Mouse (Mus musculus): ENCODE data around the gene Cul9. TPM values are rescaled to one million over a fixed set of nuclear protein-coding genes. Genes with fewer than 3 reads are reported as not detected.
A peak's percentile ranks its signal among the peaks of the same experiment; 100 is the strongest.

Gene Cul9
- total RNA-seq, 1 experiment from 2014 or later, result 32.5 TPM

DNA sequence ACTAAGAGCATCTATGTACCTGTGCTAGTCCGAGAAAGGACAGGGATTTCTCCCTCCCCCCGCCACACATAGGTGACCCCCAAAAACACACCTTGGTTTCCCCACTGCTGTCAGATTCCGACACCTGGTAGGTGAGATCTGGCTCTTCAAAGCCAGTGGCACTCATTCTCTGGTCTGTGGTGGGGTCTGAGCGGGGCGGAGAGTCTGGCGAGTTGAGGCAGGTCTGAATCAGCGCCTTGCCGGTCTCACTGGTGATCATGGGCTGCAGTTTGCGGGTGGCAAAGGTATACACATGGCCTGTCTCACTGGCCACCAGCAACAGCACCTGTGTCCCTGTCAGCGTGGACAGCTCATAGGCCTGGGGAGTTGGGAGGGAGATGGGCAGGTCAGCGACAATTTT lies 7.3 kb upstream of the Cul9 start:
- no peak for DNase-seq

DNA sequence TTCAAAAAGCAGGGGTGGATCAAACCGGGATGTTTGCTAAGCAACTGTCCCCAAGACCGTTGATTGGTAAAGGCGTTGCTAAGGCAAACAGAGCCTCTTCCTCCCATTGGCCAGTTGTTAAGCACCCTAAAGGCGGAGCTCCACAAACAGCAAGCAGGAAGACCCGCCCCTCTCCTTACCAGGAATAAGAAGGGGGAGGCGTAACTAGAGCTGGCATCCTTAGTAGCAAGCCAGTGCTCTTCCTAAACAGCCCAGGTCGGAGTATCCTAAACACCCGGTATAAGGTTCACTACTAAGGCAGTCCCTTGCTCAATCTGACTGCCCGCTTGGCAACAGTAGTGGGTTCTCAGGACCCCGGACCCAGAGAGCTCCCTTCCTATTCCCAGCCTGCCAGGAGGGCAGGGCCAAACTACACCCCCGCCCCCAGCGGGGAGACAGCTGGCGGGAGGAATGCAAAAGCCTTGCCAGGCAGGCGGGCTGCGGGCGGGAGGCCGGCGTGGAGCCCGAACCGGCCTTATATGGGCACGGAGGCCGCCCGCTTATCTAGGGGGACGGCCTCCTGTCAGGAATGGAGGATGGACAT lies 6.7 kb upstream of the Cul9 start:
- peak; percentile 88 for DNase-seq

DNA sequence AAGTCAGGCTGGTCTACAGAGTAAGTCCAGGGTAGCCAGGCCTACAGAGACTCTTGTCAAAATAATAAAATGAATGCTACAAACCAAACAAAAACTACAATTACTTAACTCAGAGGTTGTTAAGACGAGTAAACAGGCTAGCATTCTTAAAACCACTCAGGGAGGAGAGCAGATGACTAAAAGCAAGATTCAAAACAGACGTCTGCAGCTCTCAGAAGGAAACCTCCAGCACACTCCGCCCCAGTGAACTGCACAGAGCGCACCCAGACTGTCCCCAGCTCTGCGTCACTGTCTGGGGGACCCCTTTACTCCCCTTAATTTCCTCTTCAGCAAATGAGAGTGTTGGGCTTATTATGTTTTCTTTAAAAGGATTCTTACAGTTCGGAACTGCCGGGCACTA lies 6.0 kb upstream of the Cul9 start:
- DNase-seq, result no peak

DNA sequence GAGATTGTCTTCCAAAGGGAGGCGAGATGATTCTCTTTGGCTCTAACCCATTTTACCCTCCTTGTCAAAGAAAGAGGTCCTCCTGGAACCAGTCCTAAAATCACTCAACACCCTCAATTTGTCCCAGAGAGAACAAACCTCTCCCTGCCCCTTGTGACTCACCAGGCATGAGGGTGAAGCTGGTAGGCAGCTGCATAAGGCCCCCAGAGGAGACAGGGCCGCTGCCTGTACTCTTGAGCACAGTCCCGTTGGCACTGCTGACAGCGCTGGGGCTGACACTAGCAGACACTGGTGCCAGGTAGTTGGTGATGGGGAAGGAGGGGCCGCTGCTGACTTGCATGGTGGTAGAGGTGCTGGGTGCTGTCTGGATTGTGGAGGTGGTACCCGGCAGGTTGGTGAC lies 5.2 kb upstream of the Cul9 start:
- DNase-seq, result no peak

DNA sequence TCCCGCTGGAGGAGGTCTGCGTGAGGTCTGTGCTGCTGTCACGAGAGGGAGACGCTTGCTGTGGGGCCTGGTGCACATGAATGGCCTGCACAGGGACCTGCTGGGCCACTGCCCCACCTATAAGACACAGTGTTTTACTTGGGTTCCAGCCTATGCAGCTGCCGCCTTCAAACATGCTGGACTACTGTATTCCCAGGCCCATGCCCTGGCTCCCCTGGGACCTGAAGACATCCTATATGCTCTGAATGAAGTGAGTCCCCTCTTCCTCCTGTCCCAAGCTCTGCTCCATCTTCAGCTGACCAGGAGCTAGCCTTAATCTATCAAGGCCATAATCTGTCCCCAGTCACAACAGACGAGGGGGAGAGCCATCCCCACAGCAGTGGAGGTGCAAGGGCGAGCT lies 4.7 kb upstream of the Cul9 start:
- no peak for DNase-seq

DNA sequence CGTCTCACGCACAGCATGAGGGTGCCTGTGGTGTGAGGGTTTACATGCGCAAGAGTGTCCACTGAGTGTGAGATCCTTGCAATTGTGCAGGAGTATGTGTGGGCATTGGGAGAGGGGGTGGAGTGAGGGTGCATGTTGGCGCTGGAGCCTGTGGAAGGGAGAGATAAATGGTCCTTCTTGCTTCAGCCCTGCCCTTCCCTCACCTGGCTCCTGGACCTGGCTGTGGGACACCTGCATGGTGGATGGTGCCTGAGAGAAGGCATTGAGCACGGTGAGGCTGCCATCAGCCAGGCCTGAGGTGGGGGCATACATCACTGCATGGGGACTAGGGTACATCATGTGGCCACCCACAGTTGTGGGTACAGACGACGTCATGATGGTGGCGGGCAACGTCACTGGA lies 3.5 kb upstream of the Cul9 start:
- DNase-seq, result no peak

DNA sequence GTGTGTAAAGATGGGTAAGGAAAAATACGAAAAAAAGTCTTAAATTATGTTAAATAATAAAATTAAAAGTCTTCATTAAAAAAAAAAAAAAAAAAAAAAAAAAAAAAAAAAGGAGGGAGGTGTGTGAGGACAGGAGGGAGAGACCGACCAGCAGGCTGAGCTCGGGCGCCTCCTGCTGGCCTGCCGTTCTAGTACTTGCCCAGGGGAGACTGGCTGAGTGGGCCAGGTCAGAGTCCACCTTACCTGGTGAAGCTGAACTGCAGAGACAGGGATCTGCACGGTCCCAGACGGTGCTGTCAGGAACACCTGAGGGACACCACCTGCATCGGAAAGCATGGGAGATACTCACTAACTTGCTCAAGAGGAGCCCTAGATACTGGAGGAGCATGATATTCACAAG lies 3.0 kb upstream of the Cul9 start:
- peak; percentile 45 for DNase-seq

DNA sequence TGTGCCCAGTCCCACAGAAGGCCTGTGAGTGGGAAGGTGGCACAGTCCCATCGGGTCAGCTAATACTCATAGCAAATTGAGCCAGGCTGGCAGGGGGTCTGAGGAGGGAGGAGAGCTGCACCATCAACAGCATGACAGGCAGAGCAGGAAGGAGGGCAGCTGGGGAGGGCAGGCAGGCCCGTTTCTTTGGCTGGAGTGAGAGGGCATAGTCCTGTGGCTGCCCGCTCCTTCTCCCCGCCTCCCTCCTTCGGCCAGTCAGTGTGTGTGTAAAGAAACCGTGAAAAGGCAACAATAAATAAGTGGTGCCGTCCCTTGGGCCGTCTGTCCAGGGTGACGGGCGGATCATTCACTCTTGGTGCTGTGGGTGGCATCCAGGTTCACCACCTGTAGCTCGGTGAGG lies 2.6 kb upstream of the Cul9 start:
- DNase-seq, result no peak

DNA sequence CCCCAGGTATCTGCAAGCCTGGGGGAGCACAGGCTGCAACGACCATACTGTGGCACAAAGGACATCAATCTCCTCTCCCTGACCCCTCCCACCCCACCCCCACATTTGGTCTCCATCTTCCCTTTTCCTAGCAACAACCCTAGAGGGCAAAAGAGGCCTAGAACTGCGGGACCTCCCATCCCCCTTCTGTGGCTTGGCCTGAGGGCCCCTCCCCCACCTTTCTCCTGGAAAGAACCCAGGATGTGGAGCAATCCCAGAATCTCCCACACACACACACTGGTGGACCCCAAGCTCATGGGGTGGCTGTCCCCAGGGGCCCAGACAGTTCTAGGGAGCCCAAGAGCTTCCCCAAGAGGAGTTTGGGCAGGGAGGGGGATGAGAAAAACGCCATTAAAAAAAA lies 1.7 kb upstream of the Cul9 start:
- DNase-seq, result no peak

DNA sequence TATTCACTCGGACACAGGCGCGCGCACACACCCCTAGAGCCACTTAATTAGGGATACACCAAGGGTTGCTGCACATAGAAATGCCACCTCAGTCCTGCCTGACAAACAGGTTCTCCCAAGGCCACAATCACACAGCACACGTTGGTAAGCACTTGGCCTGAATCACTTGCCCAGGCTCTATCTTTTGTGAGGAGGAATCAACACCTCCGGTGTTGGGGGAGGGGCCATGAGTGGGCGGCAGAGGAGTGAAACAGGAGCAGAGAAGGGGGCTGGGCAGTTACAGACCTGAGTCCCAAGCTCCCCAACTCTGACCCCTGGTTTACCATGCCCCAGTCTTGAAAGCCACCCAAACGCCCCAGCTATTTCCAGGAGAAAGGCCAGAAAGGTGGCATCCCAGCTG lies 807 bp upstream of the Cul9 start:
- DNase-seq, result no peak

DNA sequence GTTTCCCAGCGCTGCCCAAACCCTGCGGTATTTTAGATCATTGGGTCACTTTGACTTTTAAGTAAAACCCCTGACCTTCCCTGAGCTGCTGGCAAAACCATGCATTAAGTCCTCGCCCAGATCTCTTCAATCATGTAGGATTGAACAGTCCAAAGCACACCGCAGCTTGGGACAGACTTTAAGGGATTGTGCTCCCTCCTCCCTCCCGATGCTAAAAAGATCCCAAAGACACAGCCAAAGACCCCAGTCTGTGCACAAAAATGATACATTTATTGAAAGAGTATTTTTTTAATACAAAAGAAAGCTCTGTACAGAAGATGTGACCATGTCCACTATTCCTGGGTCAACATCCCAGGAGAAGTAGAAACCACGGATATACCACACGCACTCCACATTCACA lies 403 bp upstream of the Cul9 start:
- DNase-seq, result no peak

DNA sequence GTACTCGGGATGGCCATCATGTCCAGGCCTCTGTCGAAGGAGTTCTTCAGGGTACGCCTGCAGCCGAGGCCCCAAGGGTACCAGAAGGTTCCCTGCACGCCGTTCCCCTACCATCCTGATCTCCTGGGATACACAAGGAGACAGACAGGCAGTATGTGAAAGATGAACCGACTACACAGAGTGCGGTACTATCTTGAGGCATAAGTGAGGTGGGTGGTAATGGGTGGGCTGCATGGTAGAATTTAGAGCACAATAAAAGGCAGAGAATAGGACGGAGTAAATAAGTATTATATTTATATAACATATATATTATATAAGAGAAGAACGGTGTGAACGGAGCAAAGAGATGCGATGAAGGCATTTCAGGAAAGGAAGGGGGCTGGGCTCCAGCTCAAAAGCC lies 2.5 kb downstream of the Cul9 start:
- DNase-seq, result no peak

DNA sequence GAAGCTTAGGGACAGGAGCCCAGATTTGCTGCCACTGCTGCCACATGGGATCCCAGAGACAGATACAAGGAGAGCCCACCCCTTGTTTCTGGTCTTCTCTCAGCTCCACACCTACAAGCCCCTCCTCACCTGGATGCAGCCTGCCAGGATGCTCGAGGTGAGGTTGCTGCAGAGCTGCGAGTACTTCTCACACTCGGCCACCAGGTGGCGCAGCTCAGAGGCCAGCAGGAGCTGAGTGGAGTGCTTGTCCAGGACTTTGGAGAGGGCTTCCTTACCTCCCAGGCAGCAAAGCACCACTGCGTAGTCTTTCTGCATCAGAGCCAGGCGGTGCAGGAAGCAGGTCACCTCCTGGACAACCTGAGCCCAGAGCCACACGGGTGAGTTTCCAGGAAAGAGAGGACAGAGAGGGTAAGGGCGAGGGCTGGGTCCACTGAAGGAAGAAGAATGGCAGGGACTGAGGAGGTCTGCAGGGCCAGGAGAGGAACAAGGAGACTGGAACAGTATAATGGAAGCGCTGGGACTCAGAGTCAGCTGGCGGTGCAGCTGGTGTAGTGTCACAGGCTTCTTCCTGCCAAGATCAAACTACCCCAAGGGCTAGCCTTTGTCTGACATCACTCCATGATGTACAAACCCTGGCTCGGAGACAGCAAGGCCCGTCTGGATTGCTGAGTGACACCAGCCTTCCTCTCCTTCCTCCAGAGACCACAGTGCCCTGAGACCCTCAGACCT lies 20.4 kb downstream of the Cul9 start:
- peak; percentile 80 for DNase-seq

DNA sequence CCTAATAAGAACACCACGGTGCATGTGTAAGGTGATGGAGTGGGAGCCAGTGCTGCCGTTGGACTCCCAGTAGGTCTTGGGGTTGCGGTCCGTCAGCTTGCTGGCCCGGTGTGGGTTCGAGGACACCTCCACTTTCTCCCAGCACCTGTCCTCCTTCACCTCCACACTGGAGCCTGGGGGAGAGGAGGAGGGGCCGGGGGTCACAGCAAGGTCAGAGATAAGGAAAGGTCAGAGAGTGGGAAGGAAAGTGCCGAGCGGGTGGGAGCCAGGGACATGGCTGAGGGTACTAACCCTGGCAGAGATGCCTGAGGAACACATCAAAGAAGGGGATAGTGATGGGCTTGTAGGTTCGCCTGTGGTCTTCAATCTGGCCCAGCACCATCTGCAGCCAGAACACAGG lies 21.1 kb downstream of the Cul9 start:
- DNase-seq, result no peak

DNA sequence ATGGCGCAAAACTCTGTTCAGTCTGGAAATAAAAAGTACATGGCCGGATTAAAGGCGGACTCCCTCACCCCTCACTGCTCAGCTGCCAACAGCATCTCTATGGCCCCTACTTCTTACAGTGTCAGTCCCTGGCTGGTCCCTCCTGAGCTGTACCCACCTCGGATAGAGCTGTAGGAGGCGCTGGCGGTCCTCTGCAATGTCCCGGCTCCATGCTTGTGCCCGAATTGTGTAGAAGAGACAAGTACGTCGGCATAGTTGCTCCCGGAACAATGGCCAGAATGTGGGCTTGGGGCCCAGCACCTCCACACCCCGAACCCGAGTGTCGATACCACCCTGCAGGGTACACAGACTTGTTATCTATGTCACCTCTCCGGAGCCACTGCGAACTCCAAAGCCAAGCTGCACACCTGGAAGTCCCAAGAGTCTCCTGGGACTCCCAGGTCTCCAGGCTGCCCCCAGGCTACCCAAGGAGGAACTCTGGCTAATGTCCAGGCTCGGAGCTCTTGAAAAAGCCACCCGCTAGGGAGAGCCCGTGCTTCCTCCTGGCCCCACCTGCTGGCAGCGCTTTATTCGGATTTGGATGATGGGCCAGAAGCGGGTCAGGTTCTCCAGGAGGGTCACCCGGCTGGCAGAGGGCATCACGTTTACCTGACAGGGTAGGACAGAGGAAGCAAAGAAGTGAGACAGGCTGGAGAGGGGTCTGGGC lies 24.1 kb downstream of the Cul9 start:
- DNase-seq, result no peak

DNA sequence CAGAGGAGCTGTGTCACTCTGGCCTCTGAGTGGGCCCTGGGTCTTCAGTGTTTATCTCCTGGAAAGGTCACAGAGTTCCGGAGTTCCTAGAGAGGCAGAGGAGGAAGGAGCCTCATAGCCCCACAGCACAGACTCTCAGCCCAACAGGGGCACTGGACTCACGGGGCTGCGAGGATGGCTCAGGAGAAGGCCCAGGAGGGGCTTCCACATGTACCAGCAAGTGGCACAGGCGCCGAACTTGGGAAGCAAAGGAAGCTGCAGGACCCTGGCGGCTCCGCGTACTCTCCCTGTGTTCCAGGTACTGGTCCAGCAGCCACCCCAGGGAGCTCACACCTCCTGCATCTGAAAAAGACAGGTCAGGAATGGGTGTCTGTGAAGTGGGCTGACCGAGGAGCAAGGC lies 25.0 kb downstream of the Cul9 start:
- no peak for DNase-seq

DNA sequence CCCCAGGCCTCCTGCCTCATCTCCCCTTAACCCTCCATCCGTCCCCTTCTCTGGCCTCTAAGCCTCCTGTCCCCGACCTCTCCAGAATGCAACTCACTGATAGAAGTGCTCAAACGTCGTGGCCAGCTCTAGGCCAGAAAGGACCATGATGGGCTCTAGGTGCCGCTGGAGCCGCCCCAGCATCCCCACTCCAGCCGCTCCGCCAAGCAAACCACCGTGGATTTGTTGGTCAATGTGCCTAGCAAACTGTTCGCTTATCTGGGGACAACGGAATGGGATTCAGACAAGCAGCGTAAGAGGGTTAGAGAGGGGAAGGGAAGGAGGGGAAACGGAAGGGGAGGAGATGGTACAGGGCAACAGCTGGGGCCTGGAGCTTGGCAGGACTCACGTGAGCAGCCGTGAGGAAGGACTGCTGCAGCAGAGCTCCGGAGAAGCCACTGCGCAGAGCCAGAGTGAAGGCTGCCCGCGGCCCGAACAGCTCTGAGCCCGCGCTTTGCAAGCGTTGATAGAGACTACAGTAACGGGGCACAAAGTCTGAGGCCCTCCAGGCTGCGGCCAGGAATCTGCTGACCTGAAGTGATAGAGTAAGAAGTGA lies 25.7 kb downstream of the Cul9 start:
- DNase-seq, result no peak

DNA sequence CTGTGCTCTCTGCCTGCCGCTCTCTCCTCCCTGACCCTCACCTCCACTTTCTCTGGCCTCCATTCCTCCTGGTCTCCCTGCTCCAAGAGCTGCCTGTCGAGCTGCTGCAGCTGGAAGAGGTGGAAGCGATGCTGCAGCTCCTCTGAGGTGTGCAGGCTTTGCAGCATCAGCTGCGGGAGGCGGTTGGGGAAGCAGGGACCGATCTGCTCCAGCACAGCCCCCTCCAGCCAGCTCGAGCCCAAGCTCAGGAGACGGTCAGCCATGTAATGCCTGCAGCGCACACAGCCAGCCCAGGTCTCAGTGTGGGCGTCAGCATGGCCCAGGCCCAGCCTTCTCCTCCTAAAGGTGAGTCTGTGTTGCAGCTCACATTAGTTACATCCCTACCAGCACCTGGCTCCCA lies 26.2 kb downstream of the Cul9 start:
- no peak for DNase-seq

DNA sequence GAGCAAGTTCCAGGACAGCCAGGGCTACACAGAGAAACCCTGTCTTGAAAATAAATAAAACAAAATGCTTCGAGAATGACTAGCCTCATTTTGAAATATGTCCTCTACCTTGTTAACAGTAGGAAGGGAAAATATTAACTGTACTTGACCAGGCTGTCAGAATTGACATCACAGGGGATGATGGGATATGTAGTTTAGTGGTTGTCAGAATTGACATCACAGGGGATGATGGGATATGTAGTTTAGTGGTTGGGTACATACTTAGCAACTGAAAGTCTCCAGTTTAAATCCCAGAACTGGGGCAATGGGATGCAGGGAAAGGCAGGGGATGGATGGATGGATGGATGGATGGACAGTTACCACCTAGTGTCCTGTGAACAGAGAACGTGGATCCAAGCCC lies 32.9 kb downstream of the Cul9 start:
- DNase-seq, result no peak

DNA sequence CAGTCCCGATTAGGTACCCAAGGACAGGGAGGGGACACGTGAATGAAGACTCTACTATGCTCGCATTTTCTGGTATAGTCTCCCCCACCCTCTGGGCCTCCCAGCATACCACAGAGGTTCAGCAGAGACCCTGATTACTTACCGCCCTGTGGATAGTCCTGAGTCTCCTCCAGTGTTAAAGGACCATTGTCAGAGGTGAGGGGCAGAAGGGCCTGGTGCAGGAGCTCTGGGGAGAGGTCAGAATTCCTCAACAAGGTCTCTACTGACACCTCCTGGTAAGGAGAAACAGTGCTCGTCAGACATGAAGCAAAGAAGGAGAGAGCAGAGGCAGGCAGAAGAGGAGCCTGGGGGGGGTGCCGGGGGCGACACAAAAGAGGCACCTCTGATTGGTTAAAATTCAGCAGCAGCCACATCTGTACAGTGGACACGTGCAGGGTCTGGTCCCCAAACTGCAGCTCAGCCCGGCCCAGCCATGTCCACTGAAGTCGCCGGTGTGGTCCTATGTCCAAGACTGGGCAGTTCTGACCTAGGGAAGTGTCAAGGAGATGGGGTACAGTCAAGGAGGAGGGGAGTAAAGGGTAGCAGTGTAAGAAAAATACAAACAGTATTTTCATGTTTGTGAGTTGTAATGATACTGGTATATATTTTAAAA lies 35.0 kb downstream of the Cul9 start:
- no peak for DNase-seq

DNA sequence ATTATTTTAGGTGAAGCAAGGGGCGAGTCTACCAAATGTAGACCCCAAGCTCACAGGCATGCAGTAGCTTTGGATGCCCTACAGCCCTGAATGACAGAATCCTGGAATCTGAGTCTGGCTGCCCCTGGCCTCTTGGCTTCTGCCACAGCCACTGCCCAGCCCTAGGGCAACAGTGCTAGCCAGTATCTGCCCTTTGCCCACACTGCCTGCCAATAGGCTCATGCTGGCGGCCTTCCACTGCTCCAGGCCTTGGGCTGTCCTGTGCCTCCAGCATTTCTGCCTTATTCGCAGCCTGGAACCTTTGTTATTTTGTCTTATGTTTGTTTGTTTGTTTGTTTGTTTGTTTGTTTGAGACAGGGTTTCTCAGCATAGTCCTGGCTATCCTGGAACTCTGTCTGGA lies 40.6 kb downstream of the Cul9 start:
- DNase-seq, result peak; percentile 28

DNA sequence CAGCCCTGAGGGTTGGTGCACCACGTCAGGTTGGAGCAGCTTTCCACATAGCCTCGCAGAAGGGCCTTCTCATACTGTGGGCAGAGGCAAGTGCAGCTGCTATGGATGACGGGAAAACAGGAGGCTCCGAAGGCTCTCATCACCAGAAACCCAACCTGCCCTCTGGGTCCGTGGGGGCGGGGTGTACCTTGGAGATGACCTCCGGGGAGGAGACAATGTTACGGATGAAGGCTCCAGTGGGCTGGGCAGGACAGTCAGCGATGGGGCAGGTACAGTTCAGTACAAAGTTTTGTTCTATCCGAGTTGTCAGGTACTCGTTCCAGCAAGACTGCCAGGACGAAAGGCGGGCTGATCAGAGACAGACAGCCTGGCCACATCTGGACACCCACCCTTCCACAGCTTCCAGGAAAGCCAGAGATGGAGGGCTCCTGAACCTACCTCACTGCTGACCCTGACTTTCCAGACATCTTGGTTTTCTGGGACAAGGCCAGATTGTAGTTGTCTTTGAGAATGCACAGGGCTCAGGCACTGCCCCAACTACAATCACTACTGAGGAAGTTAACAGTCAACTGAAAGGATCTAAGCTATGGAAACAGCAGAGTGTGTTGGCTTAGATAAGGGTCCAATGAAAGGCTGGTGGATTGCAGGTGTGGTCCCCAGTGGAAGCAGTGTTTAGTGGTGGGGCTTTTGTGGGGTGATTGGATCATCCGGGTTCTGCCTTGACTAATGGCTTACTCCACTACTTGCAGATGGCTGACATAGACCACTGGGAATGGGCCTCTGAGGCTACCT lies 42.1 kb downstream of the Cul9 start:
- no peak for DNase-seq

Measured in adrenal gland, postnatal 25 days (tissue).